ENCODE assay signal across 8 mouse cellular contexts in the genomic region with DNA sequence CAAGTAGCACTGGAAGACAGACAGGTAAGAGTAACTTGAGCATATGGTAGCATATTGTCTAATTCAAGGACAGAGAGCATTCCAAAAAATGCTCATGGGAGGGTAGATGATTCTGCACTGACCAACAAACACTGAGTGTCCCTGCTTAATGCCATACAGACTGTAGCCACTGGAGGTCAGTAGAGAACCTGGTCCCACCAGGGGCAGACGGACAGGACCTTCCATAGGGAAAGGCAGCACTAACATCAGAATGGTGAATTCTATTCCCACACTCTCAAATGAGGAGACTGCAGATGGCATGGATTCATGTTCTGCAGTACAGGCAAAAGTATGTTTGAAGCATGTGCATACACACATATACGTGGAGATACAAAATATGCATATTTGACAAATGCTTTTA. TPM values are rescaled to one million over a fixed set of nuclear protein-coding genes. Genes with fewer than 3 reads are reported as not detected.
DNase-seq lines count a peak whose midpoint lies in the region; ATAC-seq and TF ChIP-seq lines count a peak whose summit lies in the region.

No protein-coding gene starts in this region.

- no peak; the same call in 1 of the 2 replicates for ATAC-seq in hindbrain, embryonic 11.5 days (ENCODE audit: low FRiP score)
- no peak for ATAC-seq in hindbrain, embryonic 13.5 days (ENCODE audit: low FRiP score)
- peak; percentile 90 for ATAC-seq in frontal cortex, adult (ENCODE audit: low TSS enrichment)
- peak; percentile 76 for ATAC-seq in intestine, postnatal 0 days
- ATAC-seq in midbrain, embryonic 12.5 days (ENCODE audit: low FRiP score, low read depth): peak; percentile 49; the same call in 1 of the 2 replicates

- peak; percentile 79 for DNase-seq in hindbrain, embryonic 11.5 days (ENCODE audit: low spot score)
- DNase-seq in cerebellum, adult 18-20 months: peak; percentile 81 to 86
- peak; percentile 13 to 54 for DNase-seq in left cerebral cortex, postnatal 36 days (ENCODE audit: low spot score in 2 of 2)
- peak in 1 of 2 experiments; percentile 48 for DNase-seq in spleen, adult 2 months (ENCODE audit: low read depth in 1 of 2, low spot score in 2 of 2)

- H3K4me1 ChIP-seq in hindbrain, embryonic 11.5 days (replicated peaks; ENCODE audit: control insufficient read depth, insufficient read depth, low read length): no peaks in the 10 kb centered on the region
- H3K4me1 ChIP-seq in hindbrain, embryonic 13.5 days (replicated peaks): no peaks in the 10 kb centered on the region
- H3K4me1 ChIP-seq in intestine, postnatal 0 days (replicated peaks; ENCODE audit: control insufficient read depth, insufficient read depth, low read length): no peaks in the 10 kb centered on the region; the same call in 1 of the 2 replicates
- no peaks in the 10 kb centered on the region for H3K4me1 ChIP-seq in midbrain, embryonic 12.5 days
- no peaks in the 10 kb centered on the region for H3K4me1 ChIP-seq in spleen, adult 2 months (ENCODE audit: control insufficient read depth, insufficient read depth, insufficient read length)

- H3K4me2 ChIP-seq in hindbrain, embryonic 11.5 days (replicated peaks; ENCODE audit: low read depth, low read length): no peak overlapping the region
- no peak overlapping the region for H3K4me2 ChIP-seq in hindbrain, embryonic 13.5 days
- H3K4me2 ChIP-seq in intestine, postnatal 0 days (replicated peaks; ENCODE audit: low read depth): no peak overlapping the region
- H3K4me2 ChIP-seq in midbrain, embryonic 12.5 days (replicated peaks): no peak overlapping the region

- TF ChIP-seq CTCF in intestine, postnatal 0 days (IDR thresholded peaks at IDR 0.05; ENCODE audit: low read depth): peak; percentile 96
- TF ChIP-seq CTCF in spleen, adult 2 months (IDR thresholded peaks at IDR 0.05; ENCODE audit: extremely low read depth, insufficient read depth, insufficient read length, insufficient replicate concordance): peak; percentile 73; the same call in 1 of the 2 replicates

- no peaks in the 10 kb centered on the region for H3K9me3 ChIP-seq in hindbrain, embryonic 11.5 days (ENCODE audit: control insufficient read depth, low read length)
- H3K9me3 ChIP-seq in hindbrain, embryonic 13.5 days: no peaks in the 10 kb centered on the region
- H3K9me3 ChIP-seq in intestine, postnatal 0 days (ENCODE audit: control insufficient read depth): no peaks in the 10 kb centered on the region
- no peaks in the 10 kb centered on the region for H3K9me3 ChIP-seq in midbrain, embryonic 12.5 days

- no peak overlapping the region for H3K27ac ChIP-seq in hindbrain, embryonic 11.5 days (ENCODE audit: low read depth, low read length)
- no peak overlapping the region for H3K27ac ChIP-seq in hindbrain, embryonic 13.5 days
- no peak overlapping the region for H3K27ac ChIP-seq in intestine, postnatal 0 days (ENCODE audit: low read depth, low read length)
- no peak overlapping the region for H3K27ac ChIP-seq in midbrain, embryonic 12.5 days (replicated peaks)
- no peak overlapping the region for H3K27ac ChIP-seq in spleen, adult 2 months (ENCODE audit: insufficient read depth, low read length)

- no peak overlapping the region for H3K4me3 ChIP-seq in hindbrain, embryonic 11.5 days (ENCODE audit: low read depth, low read length)
- no peak overlapping the region for H3K4me3 ChIP-seq in hindbrain, embryonic 13.5 days
- no peak overlapping the region for H3K4me3 ChIP-seq in intestine, postnatal 0 days (ENCODE audit: low read depth, low read length)
- no peak overlapping the region for H3K4me3 ChIP-seq in midbrain, embryonic 12.5 days
- H3K4me3 ChIP-seq in spleen, adult 2 months (ENCODE audit: extremely low read depth, insufficient read depth, insufficient read length): no peak overlapping the region

- no peaks in the 10 kb centered on the region for H3K27me3 ChIP-seq in hindbrain, embryonic 11.5 days (ENCODE audit: control insufficient read depth, insufficient read depth, low read length)
- no peaks in the 10 kb centered on the region for H3K27me3 ChIP-seq in hindbrain, embryonic 13.5 days
- no peaks in the 10 kb centered on the region for H3K27me3 ChIP-seq in intestine, postnatal 0 days (replicated peaks; ENCODE audit: control insufficient read depth, insufficient read depth, low read length)
- no peaks in the 10 kb centered on the region for H3K27me3 ChIP-seq in midbrain, embryonic 12.5 days
- no peaks in the 10 kb centered on the region for H3K27me3 ChIP-seq in spleen, adult 2 months (ENCODE audit: control insufficient read depth, insufficient read depth, low read length)

- no peak for TF ChIP-seq POLR2A in spleen, adult 2 months (IDR thresholded peaks at IDR 0.05; ENCODE audit: low read depth, low read length)

- intact Hi-C loops in left cerebral cortex, postnatal 36 days (cut with DNase I): no loop called here

- H3K9ac ChIP-seq in hindbrain, embryonic 11.5 days (ENCODE audit: low read depth, low read length): no peak overlapping the region
- no peak overlapping the region for H3K9ac ChIP-seq in hindbrain, embryonic 13.5 days
- no peak overlapping the region for H3K9ac ChIP-seq in intestine, postnatal 0 days (ENCODE audit: low read depth, low read length)
- no peak overlapping the region for H3K9ac ChIP-seq in midbrain, embryonic 12.5 days (replicated peaks)

- no peaks in the 10 kb centered on the region for H3K36me3 ChIP-seq in hindbrain, embryonic 11.5 days (ENCODE audit: control insufficient read depth, insufficient read depth, low read length)
- no peaks in the 10 kb centered on the region for H3K36me3 ChIP-seq in hindbrain, embryonic 13.5 days
- H3K36me3 ChIP-seq in intestine, postnatal 0 days (ENCODE audit: control insufficient read depth, insufficient read depth): no peaks in the 10 kb centered on the region
- H3K36me3 ChIP-seq in midbrain, embryonic 12.5 days: no peaks in the 10 kb centered on the region
- H3K36me3 ChIP-seq in spleen, adult 2 months (ENCODE audit: control insufficient read depth, insufficient read depth, low read length): peaks cover 6% of the 10 kb centered on the region

- WGBS in hindbrain, embryonic 11.5 days: 17% methylated on average over 2 of the region's 2 CpGs
- WGBS in hindbrain, embryonic 13.5 days: 19% methylated on average over 2 of the region's 2 CpGs
- WGBS in intestine, postnatal 0 days: 23% methylated on average over 2 of the region's 2 CpGs
- WGBS in midbrain, embryonic 12.5 days: 16% methylated on average over 2 of the region's 2 CpGs
- WGBS in spleen, adult 2 months: 72% methylated on average over 2 of the region's 2 CpGs

RNA-seq across cellular contexts. Expression of a gene that starts 54.2 kb away (rescaled TPM):
- 78.8 and 78.9 TPM in 2 replicates for polyA plus RNA-seq in hindbrain, embryonic 11.5 days (2014; fragmentation: Nextera tagmentation; extraction: Ambion mirVana)
- 66.1 and 66.3 TPM in 2 replicates for polyA plus RNA-seq in hindbrain, embryonic 13.5 days (2015; fragmentation: Nextera tagmentation; extraction: Ambion mirVana)
- 75.7 and 78.8 TPM in 2 replicates for polyA plus RNA-seq in intestine, postnatal 0 days (2015; fragmentation: Nextera tagmentation; extraction: Ambion mirVana)
- 10 to 100 TPM; 30.0 to 39.7 TPM for total RNA-seq in left cerebral cortex, postnatal 36 days (2021)
- polyA plus RNA-seq in midbrain, embryonic 12.5 days (2016; fragmentation: Nextera tagmentation; extraction: Ambion mirVana): 70.7 and 70.9 TPM in 2 replicates
- polyA plus RNA-seq in spleen, adult 2 months (2012; rRNA removed): 5.4 and 6.5 TPM in 2 replicates

RNA-seq across cellular contexts. Expression of a gene that starts 54.4 kb away (rescaled TPM):
- polyA plus RNA-seq in hindbrain, embryonic 11.5 days (2014; fragmentation: Nextera tagmentation; extraction: Ambion mirVana): 6.7 and 9.4 TPM in 2 replicates
- polyA plus RNA-seq in hindbrain, embryonic 13.5 days (2015; fragmentation: Nextera tagmentation; extraction: Ambion mirVana): 6.8 and 8.6 TPM in 2 replicates
- 1.8 and 2.4 TPM in 2 replicates for polyA plus RNA-seq in intestine, postnatal 0 days (2015; fragmentation: Nextera tagmentation; extraction: Ambion mirVana)
- total RNA-seq in left cerebral cortex, postnatal 36 days (2021): 10 to 100 TPM; 12.7 to 14.5 TPM
- polyA plus RNA-seq in midbrain, embryonic 12.5 days (2016; fragmentation: Nextera tagmentation; extraction: Ambion mirVana): 10.5 and 10.8 TPM in 2 replicates
- 3.4 and 4.4 TPM in 2 replicates for polyA plus RNA-seq in spleen, adult 2 months (2012; rRNA removed)

Comparison
In these comparisons a context has a peak if more than half of its experiments do, and no peak if none do; other contexts are left out.
1. ATAC-seq: peak in frontal cortex, adult (single experiment), intestine, postnatal 0 days (single experiment) and midbrain, embryonic 12.5 days (single experiment); none in hindbrain, embryonic 11.5 days (single experiment) and hindbrain, embryonic 13.5 days (single experiment).